Mouse (Mus musculus) cerebellum, postnatal 25 days (tissue): ENCODE data around the gene Pls3.
A peak's percentile ranks its signal among the peaks of the same experiment; 100 is the strongest.

ENCODE experiments used
- DNase-seq, 2 experiments: peaks; one replicate each; pipeline ENCODE4 v3.0.0; 2021; ENCODE audit warnings: mixed read lengths in 2 of 2

Pls3 gene

GRCm38 (mm10) chrX:75874332-75875291 lies at the start of gene Pls3:
TSS of gene Pls3 (minus strand) at chrX:75875182.
- DNase-seq = peak; percentile 73 to 87

- no peak for DNase-seq
Measured at GRCm38 (mm10) chrX:75895716-75896115, 20.7 kb upstream of the Pls3 start.

DNA sequence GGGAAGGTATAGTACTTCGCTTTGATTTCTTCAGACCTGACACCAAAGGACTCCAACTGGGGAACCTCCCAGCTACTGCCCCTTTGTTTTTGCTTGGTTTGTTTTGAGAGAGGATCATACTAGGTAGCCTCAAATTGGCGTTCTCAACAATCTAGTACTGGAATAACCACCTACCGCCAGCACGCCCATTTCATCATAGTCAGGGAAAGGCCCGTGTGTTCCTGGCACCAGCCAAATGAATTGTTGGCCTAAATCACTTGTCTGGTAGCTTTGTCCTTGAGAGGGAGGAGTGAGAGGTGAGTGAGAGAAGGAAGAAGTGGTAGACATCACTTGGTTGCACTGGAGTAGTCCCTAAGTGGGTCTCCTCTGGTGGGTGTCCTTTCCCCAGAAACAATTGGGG lies 584 bp upstream of the Pls3 start:
- peak; percentile 3 to 8 for DNase-seq

DNA sequence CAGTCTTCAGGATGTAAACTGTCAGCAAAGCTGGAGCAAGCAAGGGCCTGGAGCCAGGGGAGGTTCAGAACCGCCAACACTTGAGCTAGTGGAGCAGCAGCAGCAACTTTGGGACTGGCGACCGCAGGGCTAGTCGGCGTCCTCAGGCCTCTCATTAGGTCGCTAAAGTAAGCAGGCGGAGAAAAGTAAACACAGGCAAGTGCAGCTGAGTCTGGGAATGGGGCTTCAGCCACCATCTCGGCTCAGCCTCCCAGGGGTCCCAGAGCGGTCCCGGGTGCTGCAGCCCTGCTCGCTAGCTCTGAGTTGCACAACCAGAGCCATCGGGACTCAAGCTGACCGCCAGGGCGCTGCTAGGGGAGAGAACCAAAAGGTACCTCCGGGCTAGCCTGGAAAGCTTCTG lies 1.2 kb downstream of the Pls3 start:
- DNase-seq = peak; percentile 38

- no peak for DNase-seq
Measured at GRCm38 (mm10) chrX:75873253-75873652, 1.7 kb downstream of the Pls3 start.

DNA sequence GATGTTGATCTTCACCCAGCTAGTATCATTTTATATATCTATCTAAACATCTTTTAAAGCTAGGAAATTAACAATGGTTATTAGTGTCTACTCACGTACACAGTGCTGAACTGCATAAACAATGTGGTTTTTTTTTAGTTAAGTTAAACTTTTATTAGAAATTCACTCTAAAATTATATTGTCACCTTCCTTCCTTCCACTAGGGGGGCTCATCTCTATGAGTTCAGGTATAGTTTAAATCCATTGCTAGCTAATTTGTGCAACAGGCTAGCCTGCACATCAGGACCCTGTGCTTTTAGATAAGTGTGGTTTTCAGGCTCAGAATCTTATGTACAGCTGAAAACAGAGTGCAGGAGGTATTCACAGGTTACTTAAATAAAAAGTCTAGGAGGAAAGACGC lies 3.1 kb downstream of the Pls3 start:
- no peak for DNase-seq

GRCm38 (mm10) chrX:75861715-75862114 lies 13.3 kb downstream of the Pls3 start:
- no peak for DNase-seq

GRCm38 (mm10) chrX:75854294-75854693 lies 20.7 kb downstream of the Pls3 start:
- DNase-seq = no peak

DNA sequence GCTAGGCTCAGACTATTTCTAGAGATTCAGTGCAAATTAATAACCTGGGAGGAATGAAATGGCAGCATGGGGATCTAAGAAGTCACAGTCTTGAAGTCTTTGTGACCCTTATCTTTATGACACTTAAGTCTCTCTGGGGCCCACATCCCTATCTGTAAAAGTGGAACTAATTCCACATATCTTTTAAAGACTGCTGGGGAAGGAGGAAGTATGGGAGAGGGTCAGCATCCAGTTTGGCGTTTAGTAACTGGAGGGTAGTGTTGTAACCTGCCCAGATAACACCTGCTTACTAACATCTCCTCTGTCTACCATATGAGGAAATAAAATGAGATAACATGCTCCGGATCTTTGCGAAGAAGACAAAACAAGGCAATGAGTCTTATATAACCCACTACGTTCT lies 30.7 kb downstream of the Pls3 start:
- no peak for DNase-seq

DNA sequence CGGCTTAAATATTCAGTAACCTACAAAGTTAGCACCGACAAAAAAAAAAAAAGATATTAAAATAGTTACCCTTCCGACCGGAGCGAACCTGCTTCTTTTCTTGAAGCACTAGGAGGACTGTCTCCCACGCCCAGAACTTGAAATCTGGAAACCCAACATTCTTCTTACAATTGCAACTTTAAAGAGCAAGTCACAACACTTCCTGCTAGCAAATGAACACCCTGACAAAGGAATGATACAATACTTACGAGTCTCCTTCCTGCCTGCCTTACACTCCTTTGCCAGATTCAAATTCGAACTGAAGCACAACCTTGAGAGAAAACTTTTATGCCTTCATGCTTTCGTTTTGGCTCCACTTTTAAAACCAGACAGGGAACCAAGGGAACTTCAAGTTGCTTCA lies 32.1 kb downstream of the Pls3 start:
- DNase-seq = no peak

- no peak for DNase-seq
Measured at GRCm38 (mm10) chrX:75842120-75842519, 32.9 kb downstream of the Pls3 start.

GRCm38 (mm10) chrX:75840263-75840662 lies 34.7 kb downstream of the Pls3 start:
- no peak for DNase-seq

- DNase-seq = no peak
Measured at GRCm38 (mm10) chrX:75834836-75835235, 40.1 kb downstream of the Pls3 start.

GRCm38 (mm10) chrX:75834286-75834685 lies 40.7 kb downstream of the Pls3 start:
- no peak for DNase-seq

DNA sequence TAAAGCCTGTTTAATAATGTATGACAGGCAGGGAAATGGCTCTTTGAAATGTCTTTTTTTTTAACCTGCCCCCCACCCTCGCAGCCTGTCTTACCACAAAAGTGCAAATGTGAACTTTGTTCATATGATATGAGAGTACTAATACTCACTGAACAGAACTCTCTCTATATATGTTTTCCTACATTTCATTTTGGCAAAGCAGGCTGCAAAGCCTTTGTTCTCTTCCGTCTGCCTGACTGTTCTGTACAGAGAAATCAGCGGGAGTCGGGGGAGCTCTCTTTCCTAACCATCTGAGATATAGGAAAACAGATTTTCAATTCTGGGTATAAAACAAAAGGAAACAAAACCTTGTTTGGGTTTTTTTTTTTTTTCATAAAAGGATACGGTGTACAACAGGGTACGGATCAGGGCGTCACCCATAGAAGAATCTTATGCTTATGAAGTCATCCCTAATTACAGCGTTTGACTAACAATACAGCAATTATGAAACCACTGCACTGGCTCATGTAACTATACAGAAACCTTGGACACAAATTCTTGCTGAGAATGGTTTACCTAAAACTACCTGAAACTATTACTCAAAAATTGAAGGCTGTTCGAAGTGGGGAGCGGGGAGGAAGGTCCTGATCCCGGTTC lies 41.9 kb downstream of the Pls3 start:
- DNase-seq = no peak

- no peak for DNase-seq
Measured at GRCm38 (mm10) chrX:75829867-75830255, 45.1 kb downstream of the Pls3 start.

DNA sequence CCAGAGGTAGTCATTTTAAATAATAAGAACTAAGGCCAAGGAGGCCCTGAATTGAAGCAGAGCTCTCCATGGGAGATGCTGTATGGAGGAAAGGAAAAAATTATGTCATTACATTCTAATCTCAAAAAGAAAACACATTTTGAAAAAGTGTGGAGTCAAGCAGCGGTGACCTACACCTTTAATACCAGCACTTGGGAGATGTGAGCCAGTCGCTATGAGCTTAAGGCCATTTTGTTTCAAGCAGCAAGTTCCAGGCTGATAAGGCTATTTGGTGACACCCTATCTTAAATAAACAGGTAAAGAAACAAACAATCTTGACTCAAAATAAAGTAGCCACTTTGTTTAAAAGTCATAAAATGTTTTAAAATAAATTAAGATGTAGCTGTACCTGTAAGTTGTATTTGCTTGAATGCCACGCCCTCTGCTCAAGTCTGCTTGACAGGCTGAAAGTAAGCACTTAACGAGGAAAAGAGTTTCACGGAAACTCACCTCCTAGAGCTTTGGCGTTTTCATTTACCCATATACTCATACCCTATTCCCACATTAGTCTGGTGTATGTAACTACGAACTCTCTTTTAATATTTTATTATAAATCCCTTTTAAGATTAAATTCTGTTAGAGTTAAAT lies 45.6 kb downstream of the Pls3 start:
- DNase-seq = no peak

DNA sequence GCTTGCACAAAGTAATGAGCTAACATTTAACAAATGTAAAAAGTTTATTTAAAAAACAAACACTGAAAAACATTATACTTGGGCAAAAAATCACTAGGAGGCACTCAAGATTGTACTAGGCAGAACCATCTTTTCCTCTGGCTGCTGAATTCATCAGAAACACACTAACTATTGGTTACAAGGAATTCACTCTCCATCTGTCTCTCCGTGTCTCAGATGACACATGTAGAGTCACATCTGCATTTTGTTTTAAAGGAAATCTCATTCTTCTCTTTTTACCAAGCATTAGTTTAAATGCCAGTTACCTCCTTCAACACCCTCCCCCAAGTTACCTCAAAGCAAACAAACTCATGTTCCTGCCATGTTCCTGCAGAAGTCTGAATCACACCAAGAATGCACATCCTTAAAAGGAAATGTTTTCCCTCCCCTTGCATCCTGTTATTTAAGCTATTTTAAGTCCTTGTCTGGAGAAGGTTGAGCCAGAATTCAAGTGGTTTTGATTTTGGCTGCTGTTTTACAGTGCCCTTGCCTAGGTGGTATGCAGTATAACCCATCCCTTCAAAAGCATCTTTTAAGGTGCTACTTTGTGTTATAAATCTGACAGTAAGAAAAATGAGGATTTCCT lies 56.2 kb downstream of the Pls3 start:
- no peak for DNase-seq

GRCm38 (mm10) chrX:75814958-75815357 lies 60.0 kb downstream of the Pls3 start:
- DNase-seq = no peak

GRCm38 (mm10) chrX:75814123-75814522 lies 60.9 kb downstream of the Pls3 start:
- no peak for DNase-seq

DNA sequence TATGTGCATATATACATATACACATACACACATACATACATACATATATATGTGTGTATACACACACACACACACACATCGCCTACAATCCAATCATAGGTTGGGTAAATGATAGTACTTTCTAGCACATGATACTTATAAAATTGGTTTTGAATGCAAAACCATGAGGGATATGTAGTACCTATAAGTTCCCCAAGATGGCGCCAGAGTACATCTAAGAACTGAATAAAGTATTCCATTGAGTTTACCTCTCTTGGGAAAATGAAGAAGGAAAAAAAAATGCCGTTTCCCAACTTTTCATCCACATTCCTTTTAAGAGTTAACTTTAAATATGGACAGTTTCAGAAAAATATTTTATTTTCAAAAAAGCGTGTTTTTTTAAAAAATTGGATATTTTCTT lies 78.4 kb downstream of the Pls3 start:
- peak in 1 of 2 experiments; percentile 31 for DNase-seq

- no peak for DNase-seq
Measured at GRCm38 (mm10) chrX:75779796-75780195, 95.2 kb downstream of the Pls3 start.

DNA sequence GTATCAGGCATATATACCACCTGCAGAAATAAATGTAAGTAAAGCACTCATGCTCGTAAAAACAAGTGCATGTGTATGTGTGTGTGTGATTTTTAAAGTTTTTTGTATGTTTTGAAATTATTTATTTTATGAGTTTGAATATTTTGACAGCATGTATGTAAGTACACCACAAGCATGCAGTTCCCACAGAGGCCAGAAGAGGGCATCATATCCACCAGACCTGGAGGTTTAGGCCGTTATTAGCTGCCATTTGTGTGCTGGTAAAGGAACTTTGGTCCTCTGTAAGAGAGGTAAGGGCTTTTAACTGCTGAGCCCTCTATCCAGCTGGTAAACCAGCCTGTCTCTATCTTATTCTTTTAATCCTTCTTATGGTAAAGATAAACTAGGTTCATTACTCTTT lies 97.5 kb downstream of the Pls3 start:
- DNase-seq = no peak
